Mouse (Mus musculus) stomach, postnatal 0 days (tissue): ENCODE results near the gene Pxdn. TPM values are rescaled to one million over a fixed set of nuclear protein-coding genes. Genes with fewer than 3 reads are reported as not detected.

Experiments
- ATAC-seq: fragments of 200-750 bp; cut with Nextera tagmentation; 2 replicates; pipeline ENCODE4 v1.8.0; 2017; ENCODE audit not compliant: low FRiP score, low TSS enrichment
- DNase-seq: peaks from one replicate; pipeline ENCODE4 v3.0.0-alpha.2; 2016; ENCODE audit warnings: low spot score
- H3K27ac ChIP-seq: fragments of 300-500 bp; sonication (generic); replicated peaks from 2 replicates; pipeline ENCODE4 v1.5.1; 2014; ENCODE audit warnings: mild to moderate bottlenecking, control low read depth
- H3K27me3 ChIP-seq: fragments of 300-500 bp; sonication (generic); 2 replicates; pipeline ENCODE4 v1.6.1; 2014; ENCODE audit warnings: low read length; ENCODE audit not compliant: control insufficient read depth, insufficient read depth
- H3K36me3 ChIP-seq: fragments of 300-500 bp; sonication (generic); 2 replicates; pipeline ENCODE4 v1.6.1; 2014; ENCODE audit warnings: low read length, mixed read lengths; ENCODE audit not compliant: control insufficient read depth, insufficient read depth
- H3K4me1 ChIP-seq: fragments of 300-500 bp; sonication (generic); replicated peaks from 2 replicates; pipeline ENCODE4 v1.6.1; 2014; ENCODE audit warnings: antibody characterized with exemption; ENCODE audit not compliant: control insufficient read depth, insufficient read depth
- H3K4me2 ChIP-seq: fragments of 300-500 bp; sonication (generic); replicated peaks from 2 replicates; pipeline ENCODE4 v1.6.1; 2014; ENCODE audit warnings: low read depth, mild to moderate bottlenecking, control low read depth, moderate library complexity
- H3K4me3 ChIP-seq: fragments of 300-500 bp; sonication (generic); 2 replicates; pipeline ENCODE4 v1.5.1; 2014; ENCODE audit warnings: low read depth, low read length, control low read depth
- H3K9ac ChIP-seq: fragments of 300-500 bp; sonication (generic); 2 replicates; pipeline ENCODE4 v1.6.1; 2014; ENCODE audit warnings: mild to moderate bottlenecking, low read length, control low read depth, mixed read lengths
- H3K9me3 ChIP-seq: fragments of 300-500 bp; sonication (generic); 2 replicates; pipeline ENCODE4 v1.6.1; 2016; ENCODE audit warnings: low read length; ENCODE audit not compliant: control insufficient read depth
- CTCF ChIP-seq: IDR thresholded peaks from 2 replicates; pipeline ENCODE4 v1.5.1; 2016; ENCODE audit warnings: antibody characterized with exemption, low read depth, mild to moderate bottlenecking, moderate library complexity
- EP300 ChIP-seq: optimal IDR thresholded peaks from 2 replicates; pipeline ENCODE3; 2016; ENCODE audit warnings: antibody characterized with exemption
- WGBS: fragments of 180-500 bp; shearing (Covaris S2); extraction: QIAGEN DNeasy Blood & Tissue Kit; methylation state at CpG from one replicate; pipeline ENCODE4 v1.1.7; 2014; 5-methylcytosine and 5-hydroxymethylcytosine counted together
- polyA plus RNA-seq: library from polyadenylated mRNA; unstranded; fragments of >200 nt; fragmentation: Nextera tagmentation; extraction: Ambion mirVana; gene quantifications from 2 replicates; pipeline ENCODE4 v1.2.1, GENCODE M21; 2015

Gene Pxdn
- polyA plus RNA-seq, 1 experiment from 2014 or later: 19.4 TPM

DNA sequence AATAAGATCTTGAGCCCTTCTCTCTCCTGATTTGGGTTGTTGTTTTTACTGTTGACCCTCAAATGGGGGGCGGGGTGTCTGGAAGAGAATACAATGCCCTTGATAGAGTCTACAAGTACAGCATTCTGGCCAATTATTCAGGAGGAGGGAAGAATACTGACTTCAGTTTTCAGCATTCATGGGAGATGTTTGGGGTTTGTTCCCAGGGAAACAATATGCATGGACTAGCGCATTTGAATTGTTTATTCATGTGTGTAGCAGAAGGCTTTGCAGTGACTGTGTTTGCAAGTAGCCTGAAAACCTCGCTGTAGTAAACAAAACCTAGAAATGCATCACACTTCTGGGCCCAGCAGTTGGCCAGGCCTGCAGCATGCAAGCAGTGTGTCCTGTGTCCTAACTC, 17.1 kb downstream of the Pxdn start:
- Histone ChIP-seq H3K9me3 (no peaks in the 10 kb centered on the region), H3K27me3 (no peaks in the 10 kb centered on the region)
- 71% methylated on average over 3 of the region's 3 CpGs for WGBS

DNA sequence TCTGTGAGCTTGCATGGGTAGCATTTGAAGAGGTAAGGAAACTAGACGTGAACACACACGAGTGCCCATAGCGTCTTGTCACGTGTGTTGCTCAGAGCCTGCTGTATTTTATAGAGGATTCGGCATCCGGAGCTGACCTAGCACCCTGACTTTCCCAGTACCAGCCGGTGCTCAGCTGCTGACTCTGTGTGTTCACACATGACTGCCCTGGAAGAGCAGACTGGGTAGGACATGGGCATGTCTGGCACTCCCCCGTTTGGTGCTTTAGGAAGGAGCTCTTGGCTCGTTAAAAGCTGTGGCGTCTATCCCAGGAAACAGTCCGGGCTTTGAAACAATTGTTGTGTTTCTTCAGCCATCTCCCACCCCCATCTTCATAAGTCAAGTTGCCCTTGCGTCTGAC, 19.6 kb downstream of the Pxdn start:
- H3K27ac ChIP-seq: no peak overlapping the region

More for the DNA sequence above, 17.1 kb downstream of the Pxdn start:
- no peak for DNase-seq
- Histone ChIP-seq H3K4me1 (peaks cover 5% of the 10 kb centered on the region; the same call in 1 of the 2 replicates), H3K36me3 (no peaks in the 10 kb centered on the region), H3K9ac (no peak overlapping the region), H3K4me3 (no peak overlapping the region), H3K4me2 (no peak overlapping the region), H3K27ac (no peak overlapping the region; the same call in 1 of the 2 replicates)
- ATAC-seq: no peak
- TF ChIP-seq CTCF (no peak), EP300 (no peak)

GRCm38 (mm10) chr12:29958637-29959036, 21.2 kb downstream of the Pxdn start:
- Histone ChIP-seq H3K4me3 (no peak overlapping the region), H3K4me1 (no peaks in the 10 kb centered on the region), H3K27ac (no peak overlapping the region), H3K9ac (no peak overlapping the region), H3K4me2 (no peak overlapping the region), H3K36me3 (no peaks in the 10 kb centered on the region), H3K9me3 (no peaks in the 10 kb centered on the region), H3K27me3 (no peaks in the 10 kb centered on the region)
- ATAC-seq: no peak
- 68% methylated on average over 5 of the region's 5 CpGs for WGBS
- TF ChIP-seq EP300 (no peak), CTCF (no peak)
- DNase-seq: no peak

More for the DNA sequence above, 19.6 kb downstream of the Pxdn start:
- no peak for ATAC-seq
- no peak for TF ChIP-seq EP300
- TF ChIP-seq CTCF: no peak
- Histone ChIP-seq H3K27me3 (no peaks in the 10 kb centered on the region), H3K36me3 (no peaks in the 10 kb centered on the region), H3K9ac (no peak overlapping the region), H3K9me3 (no peaks in the 10 kb centered on the region), H3K4me1 (peaks cover 3% of the 10 kb centered on the region; the same call in 1 of the 2 replicates), H3K4me2 (no peak overlapping the region), H3K4me3 (no peak overlapping the region)
- whole genome bisulfite sequencing: 85% methylated on average over 12 of the region's 12 CpGs
- DNase-seq: no peak

- Histone ChIP-seq H3K9me3 (no peaks in the 10 kb centered on the region), H3K36me3 (no peaks in the 10 kb centered on the region), H3K4me3 (no peak overlapping the region), H3K4me1 (no peaks in the 10 kb centered on the region), H3K9ac (no peak overlapping the region), H3K27ac (no peak overlapping the region), H3K27me3 (no peaks in the 10 kb centered on the region), H3K4me2 (no peak overlapping the region)
- ATAC-seq (no peak), DNase-seq (no peak)
- TF ChIP-seq EP300 (no peak), CTCF (no peak)
- 65% methylated on average over 1 of the region's 1 CpGs for WGBS
Observed at GRCm38 (mm10) chr12:29961041-29961440, 23.6 kb downstream of the Pxdn start.

DNA sequence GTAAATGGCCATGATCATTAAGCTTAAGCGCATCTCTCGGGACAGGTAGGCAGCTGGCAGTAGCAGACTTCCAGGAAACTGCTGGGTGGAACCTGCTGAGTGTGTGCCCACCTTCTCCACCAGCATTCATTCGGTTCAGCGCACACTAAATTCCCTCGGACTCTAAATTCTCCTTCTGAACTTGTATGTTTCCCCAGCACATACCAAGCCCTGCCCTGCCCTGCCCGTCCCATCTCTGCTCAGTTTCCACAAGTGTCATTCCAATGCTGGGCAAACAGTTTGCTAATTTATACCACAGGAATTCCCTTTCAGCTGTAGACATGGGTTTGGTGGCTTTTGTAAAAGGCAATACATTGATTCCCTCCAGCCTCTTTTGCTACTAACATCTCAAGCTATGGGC, 27.6 kb downstream of the Pxdn start:
- 66% methylated on average over 6 of the region's 6 CpGs for WGBS
- no peaks in the 10 kb centered on the region for H3K9me3 ChIP-seq
- no peak overlapping the region for H3K4me2 ChIP-seq
- H3K4me1 ChIP-seq: no peaks in the 10 kb centered on the region
- ATAC-seq (no peak), DNase-seq (no peak)
- H3K36me3 ChIP-seq: no peaks in the 10 kb centered on the region
- H3K9ac ChIP-seq: no peak overlapping the region
- no peak overlapping the region for H3K27ac ChIP-seq
- no peaks in the 10 kb centered on the region for H3K27me3 ChIP-seq
- TF ChIP-seq CTCF (no peak), EP300 (no peak)
- no peak overlapping the region for H3K4me3 ChIP-seq

GRCm38 (mm10) chr12:29971795-29972464, 34.5 kb downstream of the Pxdn start:
- 72% methylated on average over 7 of the region's 7 CpGs for WGBS
- DNase-seq: no peak
- H3K36me3 ChIP-seq: no peaks in the 10 kb centered on the region
- H3K9me3 ChIP-seq: no peaks in the 10 kb centered on the region
- no peak overlapping the region for H3K9ac ChIP-seq
- no peak overlapping the region; the same call in 1 of the 2 replicates for H3K27ac ChIP-seq
- no peak overlapping the region for H3K4me3 ChIP-seq
- 0 out of 2 replicates have a peak, but pooled peaks cover 2% of the 10 kb centered on the region for H3K4me1 ChIP-seq
- no peak for ATAC-seq
- no peak for TF ChIP-seq EP300
- TF ChIP-seq CTCF: no peak
- no peak overlapping the region for H3K4me2 ChIP-seq
- H3K27me3 ChIP-seq: no peaks in the 10 kb centered on the region
